Mouse (Mus musculus) stomach, postnatal 0 days (tissue): ENCODE results near the gene 1700015G11Rik.

Experiments
- CTCF ChIP-seq: IDR thresholded peaks from 2 replicates; pipeline ENCODE4 v1.5.1; 2016; ENCODE audit warnings: antibody characterized with exemption, low read depth, mild to moderate bottlenecking, moderate library complexity
- EP300 ChIP-seq: optimal IDR thresholded peaks from 2 replicates; pipeline ENCODE3; 2016; ENCODE audit warnings: antibody characterized with exemption

DNA sequence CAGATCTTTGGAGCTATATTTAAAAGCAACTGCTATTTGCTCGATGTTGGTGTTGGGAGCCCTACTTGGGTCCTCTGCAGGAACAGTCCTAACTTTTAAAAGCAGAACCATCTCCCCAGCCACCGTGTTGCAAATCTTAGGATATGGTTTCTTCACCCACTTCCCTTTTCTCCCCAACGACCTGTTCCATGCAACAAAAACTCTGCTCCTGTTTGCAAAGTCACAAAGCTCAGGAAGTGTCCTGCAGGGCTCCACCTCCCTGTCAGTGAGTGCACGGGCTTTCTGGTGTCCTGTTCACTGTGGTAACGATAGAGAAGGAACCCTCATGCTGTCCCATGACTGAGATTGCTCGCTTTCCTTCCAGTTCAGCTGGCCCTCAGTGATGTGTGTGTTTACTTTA, 28.6 kb downstream of the 1700015G11Rik start:
- no peak for TF ChIP-seq CTCF
- no peak for TF ChIP-seq EP300
